Mouse (Mus musculus) testis, adult 2 months (tissue): Measurements from ENCODE around the gene Nit2. TPM values are rescaled to one million over a fixed set of nuclear protein-coding genes. Genes with fewer than 3 reads are reported as not detected.
A peak's percentile ranks its signal among the peaks of the same experiment; 100 is the strongest.

Experiments used
- H3K27ac ChIP-seq: fragments of 200-500 bp; 2 replicates; pipeline ENCODE4 v1.5.1; 2012; ENCODE audit warnings: low read depth, low read length; ENCODE audit not compliant: control insufficient read depth, insufficient read depth
- H3K27me3 ChIP-seq: fragments of 200-500 bp; 2 replicates; pipeline ENCODE4 v1.6.1; 2012; ENCODE audit warnings: mild to moderate bottlenecking, low read length, moderate library complexity; ENCODE audit not compliant: control insufficient read depth, insufficient read depth
- H3K36me3 ChIP-seq: fragments of 200-500 bp; 2 replicates; pipeline ENCODE4 v1.6.1; 2012; ENCODE audit warnings: mild to moderate bottlenecking, low read length; ENCODE audit not compliant: control insufficient read depth, insufficient read depth
- H3K4me1 ChIP-seq: fragments of 200-500 bp; 2 replicates; pipeline ENCODE4 v1.6.1; 2012; ENCODE audit warnings: low read length; ENCODE audit not compliant: control insufficient read depth, insufficient read depth
- H3K4me3 ChIP-seq: fragments of 200-500 bp; 2 replicates; pipeline ENCODE4 v1.5.1; 2012; ENCODE audit warnings: low read depth, mild to moderate bottlenecking, low read length, moderate library complexity, mixed read lengths; ENCODE audit not compliant: control insufficient read depth
- CTCF ChIP-seq: fragments of 200-500 bp; IDR thresholded peaks from 2 replicates; pipeline ENCODE4 v1.5.1; 2012; ENCODE audit warnings: low read depth, mild to moderate bottlenecking, inconsistent platforms, low read length, moderate library complexity; ENCODE audit not compliant: control insufficient read depth, insufficient read depth, insufficient replicate concordance
- POLR2A ChIP-seq: fragments of 200-500 bp; IDR thresholded peaks from 2 replicates; pipeline ENCODE4 v1.6.1; 2012; ENCODE audit warnings: low read depth, mild to moderate bottlenecking, inconsistent platforms, low read length, moderate library complexity; ENCODE audit not compliant: control insufficient read depth
- polyA plus RNA-seq: library from polyadenylated mRNA; depleted of rRNA; stranded (reverse); fragments of >200 nt; gene quantifications from 2 replicates; pipeline ENCODE4 v1.2.3, GENCODE M21; 2012; rRNA removed

Nit2 gene
- 6.0 and 6.1 TPM in 2 replicates for polyA plus RNA-seq

DNA sequence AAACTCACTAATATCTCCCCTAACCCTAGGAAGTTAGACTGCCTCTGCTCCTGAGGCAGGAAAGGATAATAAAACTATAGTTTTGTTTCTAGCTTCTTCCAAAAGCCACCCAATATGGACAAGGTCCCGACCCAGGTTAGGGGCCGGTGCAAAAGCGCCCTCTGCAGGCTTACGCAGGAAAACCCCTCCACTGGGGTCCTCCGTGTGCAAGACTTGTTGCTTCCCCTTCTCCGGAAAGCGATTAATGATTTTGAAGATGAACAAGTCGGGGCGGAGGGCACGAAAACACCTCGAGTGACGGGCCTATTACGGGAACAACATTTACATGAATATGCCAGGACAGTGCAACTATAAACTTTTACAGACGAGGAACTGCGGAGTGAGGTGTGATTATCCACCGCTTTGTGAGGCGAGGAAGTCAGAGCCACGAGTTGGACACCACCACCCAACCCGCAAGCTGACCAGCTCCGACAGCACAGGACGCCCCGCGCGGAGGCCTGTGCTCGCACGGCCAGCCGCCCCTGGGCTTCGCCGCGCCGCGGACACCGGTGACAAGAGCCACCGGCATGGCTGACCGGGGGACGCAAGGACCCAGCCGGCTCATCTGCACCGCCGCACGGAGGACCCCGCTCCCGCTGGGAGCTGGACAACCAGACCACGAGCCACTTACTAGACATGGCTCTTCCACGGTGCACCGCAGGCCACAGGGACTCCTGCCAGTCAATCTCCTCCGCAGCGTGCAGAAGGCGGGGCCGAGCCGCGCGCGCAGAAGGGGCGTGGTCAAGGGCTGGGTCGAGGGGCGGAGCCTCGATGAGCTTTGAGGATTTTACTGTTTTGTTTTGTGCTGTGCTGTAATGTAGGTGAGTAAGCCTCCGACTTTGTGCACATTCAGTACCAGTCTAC is at the start of gene Nit2:
TSS of gene Nit2 (minus strand) at position 731 of the 903 bp plus-strand sequence.
- H3K4me3 ChIP-seq = peak within 1 kb of the TSS; percentile 63
- H3K36me3 ChIP-seq = no peaks in the 10 kb centered on the region
- TF ChIP-seq POLR2A = peak; percentile 34; the same call in 1 of the 2 replicates
- TF ChIP-seq CTCF = peak; percentile 55; the same call in 1 of the 2 replicates

DNA sequence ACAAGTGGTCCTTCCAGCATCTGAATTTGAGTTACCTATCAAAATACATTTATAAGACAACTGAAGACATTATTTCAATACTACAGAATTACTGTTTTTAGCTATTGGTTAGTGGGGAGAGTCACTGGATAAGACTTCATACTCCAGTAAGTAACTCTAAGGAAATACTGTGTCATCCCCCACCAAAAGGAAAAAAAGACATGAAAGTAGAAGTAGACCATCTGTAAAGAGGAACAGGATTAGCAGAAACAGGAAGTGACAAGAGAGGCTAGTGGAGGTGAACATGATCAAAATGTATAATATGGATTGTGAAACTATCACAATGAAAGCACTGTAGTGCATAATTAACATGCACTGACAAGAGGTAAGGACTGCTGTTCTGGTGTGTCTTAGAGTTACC is 48.8 kb upstream of the Nit2 start:
- no peaks in the 10 kb centered on the region; the same call in 1 of the 2 replicates for H3K36me3 ChIP-seq
- no peaks in the 10 kb centered on the region for H3K27me3 ChIP-seq
- no peaks in the 10 kb centered on the region for H3K4me1 ChIP-seq
- H3K4me3 ChIP-seq = no peak overlapping the region
- TF ChIP-seq CTCF (no peak), POLR2A (no peak)
- H3K27ac ChIP-seq = no peak overlapping the region

More for the DNA sequence above, at the start of gene Nit2:
- no peaks in the 10 kb centered on the region for H3K4me1 ChIP-seq
- H3K27me3 ChIP-seq = no peaks in the 10 kb centered on the region
- H3K27ac ChIP-seq = peak within 1 kb of the TSS; percentile 1

DNA sequence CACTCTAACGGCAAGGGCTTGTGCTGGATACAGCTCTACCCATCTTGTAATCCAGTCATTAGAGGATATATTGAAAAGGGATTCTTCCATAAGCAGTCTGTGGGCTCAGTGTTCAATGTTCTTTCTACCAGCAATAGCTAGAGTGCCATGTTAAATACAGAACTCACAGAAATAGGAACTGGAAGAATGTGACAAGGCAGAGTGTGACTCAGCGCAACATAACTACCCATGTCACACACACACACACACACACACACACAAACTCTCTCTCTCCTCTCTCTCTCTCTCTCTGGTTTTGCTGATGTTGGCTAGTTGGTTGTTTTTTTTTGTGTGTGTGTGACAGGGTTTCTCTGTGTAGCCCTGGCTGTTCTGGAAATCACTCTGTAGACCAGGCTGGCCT is 43.9 kb upstream of the Nit2 start:
- no peak overlapping the region for H3K27ac ChIP-seq
- H3K27me3 ChIP-seq = no peaks in the 10 kb centered on the region
- no peaks in the 10 kb centered on the region for H3K4me1 ChIP-seq
- TF ChIP-seq CTCF (no peak), POLR2A (no peak)
- H3K36me3 ChIP-seq = no peaks in the 10 kb centered on the region
- H3K4me3 ChIP-seq = no peak overlapping the region

DNA sequence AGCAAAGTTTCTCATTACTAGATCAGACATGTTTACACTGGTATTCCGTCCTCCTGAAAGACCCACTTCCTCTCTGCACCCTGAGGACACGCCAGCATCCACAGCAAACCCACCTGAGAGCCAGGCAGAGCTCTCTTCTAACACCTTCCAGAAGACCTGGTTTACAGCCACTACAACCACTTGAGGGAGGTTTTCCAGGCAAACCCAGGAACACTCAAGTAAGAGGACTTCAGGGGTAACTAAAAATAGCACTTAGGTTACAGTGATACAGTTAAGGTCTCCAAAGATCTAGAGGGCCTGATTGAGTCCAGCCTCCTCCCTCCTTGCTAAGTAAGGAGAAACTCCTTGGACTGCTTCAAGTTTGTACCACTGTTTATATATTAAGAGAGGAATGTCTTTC is 41.2 kb upstream of the Nit2 start:
- TF ChIP-seq POLR2A (no peak), CTCF (no peak)
- Histone ChIP-seq H3K4me1 (no peaks in the 10 kb centered on the region), H3K27ac (no peak overlapping the region), H3K4me3 (no peak overlapping the region), H3K36me3 (no peaks in the 10 kb centered on the region), H3K27me3 (no peaks in the 10 kb centered on the region)

DNA sequence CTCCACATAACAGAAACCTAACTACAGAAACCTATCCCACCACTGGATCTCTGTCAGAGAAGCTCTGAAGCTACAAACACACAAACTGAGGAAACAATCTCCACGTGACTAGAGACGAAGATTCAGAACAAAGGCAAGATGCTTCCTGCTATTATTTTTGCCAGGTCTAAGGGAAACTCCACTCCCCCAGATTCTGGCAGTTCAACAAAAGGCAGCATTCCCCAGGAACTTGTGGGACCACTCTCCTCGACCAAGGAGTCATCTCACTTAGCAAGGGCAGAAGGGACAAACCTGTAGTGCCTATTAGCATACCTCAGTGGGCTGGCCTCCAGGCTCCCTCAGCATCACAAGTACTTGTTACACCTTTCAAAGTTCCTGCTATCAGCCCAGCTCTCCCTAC is 30.1 kb upstream of the Nit2 start:
- Histone ChIP-seq H3K36me3 (peaks cover 2% of the 10 kb centered on the region), H3K4me1 (no peaks in the 10 kb centered on the region), H3K27ac (no peak overlapping the region), H3K4me3 (no peak overlapping the region), H3K27me3 (no peaks in the 10 kb centered on the region)
- TF ChIP-seq CTCF = no peak
- TF ChIP-seq POLR2A = no peak

- H3K27me3 ChIP-seq = no peaks in the 10 kb centered on the region
- no peaks in the 10 kb centered on the region for H3K4me1 ChIP-seq
- H3K4me3 ChIP-seq = no peak overlapping the region
- no peak overlapping the region for H3K27ac ChIP-seq
- H3K36me3 ChIP-seq = peaks cover 4% of the 10 kb centered on the region
- no peak for TF ChIP-seq CTCF
- no peak for TF ChIP-seq POLR2A
These were observed 29.4 kb upstream of the Nit2 start for GRCm38 (mm10) chr16:57196590-57196989.

GRCm38 (mm10) chr16:57191214-57191613 is 24.1 kb upstream of the Nit2 start:
- Histone ChIP-seq H3K27me3 (no peaks in the 10 kb centered on the region), H3K27ac (peak overlapping the region; percentile 78; the same call in 1 of the 2 replicates), H3K4me3 (peak overlapping the region; percentile 92), H3K4me1 (no peaks in the 10 kb centered on the region), H3K36me3 (peaks cover 6% of the 10 kb centered on the region)
- TF ChIP-seq POLR2A (peak; percentile 67; the same call in 1 of the 2 replicates), CTCF (no peak)
